Mouse (Mus musculus) ES-E14 (cell line): Measurements from ENCODE around the gene Syt11. TPM values are rescaled to one million over a fixed set of nuclear protein-coding genes. Genes with fewer than 3 reads are reported as not detected.

ENCODE experiments used
- DNase-seq: peaks from one replicate; pipeline ENCODE4 v3.0.0-alpha.2; 2013; ENCODE audit warnings: low read depth, low spot score
- H3K27ac ChIP-seq: 2 replicates; pipeline ENCODE4 v1.5.1; 2012; ENCODE audit warnings: low read depth, mild to moderate bottlenecking, low read length, moderate library complexity, mixed read lengths; ENCODE audit not compliant: poor library complexity, insufficient read depth, severe bottlenecking
- H3K36me3 ChIP-seq: 2 replicates; pipeline ENCODE4 v1.6.1; 2012; ENCODE audit warnings: mild to moderate bottlenecking, low read length, moderate library complexity, mixed read lengths; ENCODE audit not compliant: control insufficient read depth, poor library complexity, insufficient read depth, severe bottlenecking
- H3K4me1 ChIP-seq, 2 experiments: fragments of 150-350 bp in 1 of 2; sonication (generic) in 1 of 2; 2 replicates each; pipeline ENCODE4 v1.6.1; 2012; ENCODE audit warnings: low read length in 2 of 2, mild to moderate bottlenecking in 1 of 2, mixed read lengths in 1 of 2; ENCODE audit not compliant: control insufficient read depth in 2 of 2, insufficient read depth in 2 of 2, poor library complexity in 1 of 2
- H3K4me3 ChIP-seq, 2 experiments: fragments of 150-350 bp in 1 of 2; sonication (generic) in 1 of 2; 2 replicates each; pipeline ENCODE4 v1.5.1; 2012; ENCODE audit warnings: low read length in 2 of 2, low read depth in 1 of 2, mild to moderate bottlenecking in 1 of 2, mixed read lengths in 1 of 2; ENCODE audit not compliant: insufficient read depth in 1 of 2, poor library complexity in 1 of 2, severe bottlenecking in 1 of 2
- H3K9ac ChIP-seq: 2 replicates; pipeline ENCODE4 v1.6.1; 2012; ENCODE audit warnings: low read depth, mild to moderate bottlenecking, low read length, mixed read lengths; ENCODE audit not compliant: poor library complexity, insufficient read depth, severe bottlenecking
- H3K9me3 ChIP-seq: fragments of 150-350 bp; sonication (generic); 2 replicates; pipeline ENCODE4 v1.6.1; 2012; ENCODE audit warnings: low read depth, mild to moderate bottlenecking, low read length; ENCODE audit not compliant: control insufficient read depth, insufficient read depth
- CHD2 ChIP-seq: IDR thresholded peaks from 2 replicates; pipeline ENCODE4 v1.6.1; 2014; ENCODE audit warnings: mild to moderate bottlenecking, low read depth, low read length, inconsistent platforms
- HCFC1 ChIP-seq: IDR thresholded peaks from 2 replicates; pipeline ENCODE4 v1.6.1; 2012; ENCODE audit warnings: low read length, inconsistent platforms, borderline replicate concordance; ENCODE audit not compliant: insufficient read depth
- MAFK ChIP-seq: IDR thresholded peaks from 2 replicates; pipeline ENCODE4 v1.6.1; 2014; ENCODE audit warnings: mild to moderate bottlenecking, low read depth, low read length, inconsistent platforms; ENCODE audit not compliant: insufficient read depth
- ZC3H11A ChIP-seq: IDR thresholded peaks from 2 replicates; pipeline ENCODE4 v1.6.1; 2012; ENCODE audit warnings: low read depth, mild to moderate bottlenecking, inconsistent platforms, low read length, borderline replicate concordance
- ZNF384 ChIP-seq: IDR thresholded peaks from 2 replicates; pipeline ENCODE4 v1.6.1; 2012; ENCODE audit warnings: low read depth, low read length, inconsistent platforms
- in situ Hi-C, 2 experiments: fragments of 600-800 bp; cut with MboI; formaldehyde crosslinking; loops; one replicate each; pipeline ENCODE4 v1.15.1; 2025; ENCODE audit warnings: low sequenced_read_pairs in 2 of 2, inconsistent platforms in 1 of 2; ENCODE audit not compliant: unreplicated experiment in 2 of 2
- total RNA-seq: library from RNA; depleted of rRNA; stranded (reverse); fragments of 300-350 nt; gene quantifications from 2 replicates; pipeline ENCODE4 v1.2.3, GENCODE M21; 2012

Gene Syt11
- total RNA-seq, 1 experiment, result 12.4 TPM

- no peak for DNase-seq
- Histone ChIP-seq H3K9ac (no peak overlapping the region), H3K27ac (no peak overlapping the region), H3K36me3 (peaks cover 33% of the 10 kb centered on the region), H3K4me3 (no peak overlapping the region), H3K4me1 (peaks cover 3 to 4% of the 10 kb centered on the region in 2 experiments; a peak in 2 of 4 replicates), H3K9me3 (no peaks in the 10 kb centered on the region)
- TF ChIP-seq ZC3H11A (no peak), HCFC1 (no peak), MAFK (no peak), CHD2 (no peak), ZNF384 (no peak)
- in situ Hi-C loops, result loop anchor here in 1 of 2 experiments (25.0 kb wide), 1 partner anchor 401 kb away; no protein-coding TSS in a partner anchor
These were observed 61.3 kb downstream of the Syt11 start for GRCm38 (mm10) chr3:88713709-88714108.

- Histone ChIP-seq H3K36me3 (peaks cover 36% of the 10 kb centered on the region), H3K9me3 (no peaks in the 10 kb centered on the region), H3K4me1 (no peaks in the 10 kb centered on the region), H3K4me3 (no peak overlapping the region), H3K9ac (no peak overlapping the region), H3K27ac (no peak overlapping the region)
- no peak for DNase-seq
- TF ChIP-seq HCFC1, result no peak
- in situ Hi-C loops, result loop anchor here in 1 of 2 experiments (25.0 kb wide), 1 partner anchor 389 kb away; no protein-coding TSS in a partner anchor
These were observed 73.7 kb downstream of the Syt11 start for GRCm38 (mm10) chr3:88701222-88701621.

- no peak for DNase-seq
- H3K36me3 ChIP-seq, result peaks cover 42% of the 10 kb centered on the region
- H3K27ac ChIP-seq, result no peak overlapping the region
- no peaks in the 10 kb centered on the region for H3K9me3 ChIP-seq
- no peak overlapping the region for H3K4me3 ChIP-seq
- in situ Hi-C loops, result loop anchor here in 1 of 2 experiments (25.0 kb wide), 1 partner anchor 388 kb away; no protein-coding TSS in a partner anchor
- H3K4me1 ChIP-seq, result no peaks in the 10 kb centered on the region
- no peak overlapping the region for H3K9ac ChIP-seq
- no peak for TF ChIP-seq ZC3H11A
- TF ChIP-seq CHD2, result no peak
- no peak for TF ChIP-seq MAFK
- no peak for TF ChIP-seq ZNF384
- TF ChIP-seq HCFC1, result no peak
These were observed 74.7 kb downstream of the Syt11 start for GRCm38 (mm10) chr3:88700247-88700646.

GRCm38 (mm10) chr3:88698834-88699233 lies 76.1 kb downstream of the Syt11 start:
- no peak for DNase-seq
- Histone ChIP-seq H3K36me3 (peaks cover 51% of the 10 kb centered on the region), H3K9me3 (no peaks in the 10 kb centered on the region), H3K4me3 (no peak overlapping the region), H3K9ac (no peak overlapping the region), H3K27ac (no peak overlapping the region), H3K4me1 (no peaks in the 10 kb centered on the region)
- TF ChIP-seq MAFK, result no peak
- no peak for TF ChIP-seq CHD2
- TF ChIP-seq ZNF384, result no peak
- TF ChIP-seq HCFC1, result no peak
- TF ChIP-seq ZC3H11A, result no peak
- in situ Hi-C loops, result loop anchor here in 1 of 2 experiments (5.0 to 25.0 kb wide), 2 partner anchors 387 to 1338 kb away; no protein-coding TSS in a partner anchor

GRCm38 (mm10) chr3:88698051-88698450 lies 76.9 kb downstream of the Syt11 start:
- in situ Hi-C loops, result loop anchor here in 1 of 2 experiments (5.0 to 25.0 kb wide), 2 partner anchors 386 to 1339 kb away; no protein-coding TSS in a partner anchor
- H3K36me3 ChIP-seq, result peaks cover 55% of the 10 kb centered on the region
- H3K9me3 ChIP-seq, result no peaks in the 10 kb centered on the region
- H3K4me1 ChIP-seq, result no peaks in the 10 kb centered on the region
- H3K4me3 ChIP-seq, result no peak overlapping the region
- no peak overlapping the region for H3K9ac ChIP-seq
- DNase-seq, result no peak
- no peak for TF ChIP-seq HCFC1
- no peak for TF ChIP-seq ZC3H11A
- no peak for TF ChIP-seq CHD2
- TF ChIP-seq MAFK, result no peak
- no peak for TF ChIP-seq ZNF384
- H3K27ac ChIP-seq, result no peak overlapping the region
